Comparison of ENCODE assay signal across 14 mouse cellular contexts in the genomic region with DNA sequence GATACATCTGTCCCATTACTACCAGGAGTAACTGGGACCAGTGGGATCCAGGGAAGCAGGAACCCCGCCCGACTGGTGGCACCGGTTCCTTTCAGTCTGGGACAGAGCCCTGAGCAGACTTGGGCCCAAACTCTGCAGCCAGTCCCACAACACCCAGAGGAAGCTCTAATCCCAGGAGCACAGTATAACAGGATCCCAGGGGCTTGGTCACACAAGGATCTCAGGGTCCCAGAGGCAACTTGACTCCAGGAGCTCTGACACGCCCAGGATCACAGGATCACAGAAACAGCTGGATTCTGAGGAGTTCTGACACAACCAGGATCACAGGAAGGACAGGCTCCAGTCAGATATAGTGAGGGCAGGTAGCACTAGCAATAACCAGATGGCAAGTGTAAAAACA. TPM values are rescaled to one million over a fixed set of nuclear protein-coding genes. Genes with fewer than 3 reads are reported as not detected.
"Had no signal": no experiment of that assay in that cellular context is flagged by ENCODE, and none has a peak within 500 bp of the region (broad histone marks: within the 10 kb centered on the region; RNA-seq: fewer than 3 reads in every experiment).

No protein-coding gene starts in this region.

- ATAC-seq: midbrain, embryonic 16.5 days had no signal

- H3K4me1 ChIP-seq: limb, embryonic 13.5 days; midbrain, embryonic 12.5 days; neural tube, embryonic 13.5 days had no signal

- H3K4me2 ChIP-seq: limb, embryonic 13.5 days; midbrain, embryonic 12.5 days; neural tube, embryonic 13.5 days had no signal

- H3K27ac ChIP-seq: kidney, postnatal 0 days; layer of hippocampus, adult 2 months; limb, embryonic 13.5 days; midbrain, embryonic 12.5 days; neural tube, embryonic 13.5 days had no signal

- DNase-seq: kidney, adult 11 months; kidney, adult 9 months; kidney, postnatal 4 days; left cerebral cortex, postnatal 4 days; lung, adult 18-20 months; retina, postnatal 1 day; thymus, postnatal 36 days had no signal

- H3K36me3 ChIP-seq: midbrain, embryonic 12.5 days; neural tube, embryonic 13.5 days had no signal

- H3K27me3 ChIP-seq: limb, embryonic 13.5 days; midbrain, embryonic 12.5 days; neural tube, embryonic 13.5 days had no signal

- H3K9me3 ChIP-seq: limb, embryonic 13.5 days; midbrain, embryonic 12.5 days; neural tube, embryonic 13.5 days had no signal

- H3K9ac ChIP-seq: limb, embryonic 13.5 days; midbrain, embryonic 12.5 days; neural tube, embryonic 13.5 days had no signal

- H3K4me3 ChIP-seq: layer of hippocampus, adult 2 months; limb, embryonic 13.5 days; midbrain, embryonic 12.5 days; neural tube, embryonic 13.5 days had no signal

RNA-seq across cellular contexts. Expression of a gene that starts 33.9 kb away (rescaled TPM):
- total RNA-seq: megakaryocyte-erythroid progenitor cell, adult 5-6 weeks had no signal

RNA-seq across cellular contexts. Expression of a gene that starts 51.8 kb away (rescaled TPM):
- total RNA-seq: megakaryocyte-erythroid progenitor cell, adult 5-6 weeks had no signal
